Mouse (Mus musculus) liver, embryonic 13.5 days (tissue): Measurements from ENCODE around the gene Apopt1. TPM values are rescaled to one million over a fixed set of nuclear protein-coding genes. Genes with fewer than 3 reads are reported as not detected.

Experiments
- ATAC-seq: fragments of 200-750 bp; cut with Nextera tagmentation; 2 replicates; pipeline ENCODE4 v1.8.0; 2017; ENCODE audit warnings: low read depth, mild to moderate bottlenecking, moderate number of reproducible peaks, moderate library complexity
- DNase-seq: peaks from one replicate; pipeline ENCODE4 v3.0.0; 2022
- H3K27ac ChIP-seq: fragments of 300-500 bp; sonication (generic); 2 replicates; pipeline ENCODE4 v1.5.1; 2015; ENCODE audit warnings: moderate library complexity, mild to moderate bottlenecking, inconsistent platforms
- H3K27me3 ChIP-seq: fragments of 300-500 bp; sonication (generic); 2 replicates; pipeline ENCODE4 v1.6.1; 2015; ENCODE audit warnings: mild to moderate bottlenecking, inconsistent platforms
- H3K36me3 ChIP-seq: fragments of 300-500 bp; sonication (generic); 2 replicates; pipeline ENCODE4 v1.6.1; 2015; ENCODE audit warnings: mild to moderate bottlenecking, inconsistent platforms
- H3K4me1 ChIP-seq: fragments of 300-500 bp; sonication (generic); replicated peaks from 2 replicates; pipeline ENCODE4 v1.6.1; 2015; ENCODE audit warnings: inconsistent platforms
- H3K4me2 ChIP-seq: fragments of 300-500 bp; sonication (generic); 2 replicates; pipeline ENCODE4 v1.6.1; 2015; ENCODE audit warnings: inconsistent platforms, mild to moderate bottlenecking, moderate library complexity
- H3K4me3 ChIP-seq: fragments of 300-500 bp; sonication (generic); replicated peaks from 2 replicates; pipeline ENCODE4 v1.5.1; 2015; ENCODE audit warnings: mild to moderate bottlenecking, inconsistent platforms
- H3K9ac ChIP-seq: fragments of 300-500 bp; sonication (generic); 2 replicates; pipeline ENCODE4 v1.6.1; 2015; ENCODE audit warnings: mild to moderate bottlenecking, inconsistent platforms
- H3K9me3 ChIP-seq: fragments of 300-500 bp; sonication (generic); replicated peaks from 2 replicates; pipeline ENCODE4 v1.6.1; 2016; ENCODE audit warnings: inconsistent platforms
- WGBS: fragments of 180-500 bp; shearing (Covaris S2); methylation state at CpG from one replicate; pipeline ENCODE4 v1.1.7; 2015; ENCODE audit not compliant: insufficient replicate concordance; 5-methylcytosine and 5-hydroxymethylcytosine counted together
- polyA plus RNA-seq: library from polyadenylated mRNA; unstranded; fragments of >200 nt; fragmentation: Nextera tagmentation; extraction: Ambion mirVana; gene quantifications from 2 replicates; pipeline ENCODE4 v1.2.1, GENCODE M21; 2015

The Apopt1 gene
- polyA plus RNA-seq, 1 experiment from 2014 or later, result 28.8 TPM

DNA sequence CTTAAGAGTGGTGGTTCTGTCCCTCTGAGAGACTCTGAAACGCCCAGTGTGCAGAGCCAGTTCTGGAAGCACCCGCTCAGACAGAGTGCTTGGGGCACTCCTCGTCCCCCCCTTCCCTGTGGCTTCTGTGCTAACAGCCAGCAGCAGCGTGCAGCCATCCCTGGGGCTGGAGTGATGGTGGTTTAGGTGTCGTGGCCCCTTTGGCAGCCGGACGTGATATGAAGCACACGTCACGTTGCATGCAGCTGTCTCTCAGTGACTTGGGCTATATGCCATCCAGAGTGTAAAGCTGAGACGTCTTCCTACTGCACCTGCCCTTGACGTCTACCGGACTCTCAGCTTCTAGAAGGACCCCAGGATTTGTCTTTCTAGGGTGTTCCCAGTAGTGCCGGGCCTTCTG lies 85.4 kb downstream of the Apopt1 start:
- no peak overlapping the region for H3K4me2 ChIP-seq
- H3K4me3 ChIP-seq, result no peak overlapping the region
- H3K36me3 ChIP-seq, result peaks cover 77% of the 10 kb centered on the region
- DNase-seq (no peak), ATAC-seq (no peak)
- H3K9me3 ChIP-seq, result no peaks in the 10 kb centered on the region
- no peaks in the 10 kb centered on the region for H3K27me3 ChIP-seq
- H3K9ac ChIP-seq, result no peak overlapping the region
- WGBS, result 84% methylated on average over 13 of the region's 13 CpGs
- H3K4me1 ChIP-seq, result peaks cover 12% of the 10 kb centered on the region
- H3K27ac ChIP-seq, result no peak overlapping the region

DNA sequence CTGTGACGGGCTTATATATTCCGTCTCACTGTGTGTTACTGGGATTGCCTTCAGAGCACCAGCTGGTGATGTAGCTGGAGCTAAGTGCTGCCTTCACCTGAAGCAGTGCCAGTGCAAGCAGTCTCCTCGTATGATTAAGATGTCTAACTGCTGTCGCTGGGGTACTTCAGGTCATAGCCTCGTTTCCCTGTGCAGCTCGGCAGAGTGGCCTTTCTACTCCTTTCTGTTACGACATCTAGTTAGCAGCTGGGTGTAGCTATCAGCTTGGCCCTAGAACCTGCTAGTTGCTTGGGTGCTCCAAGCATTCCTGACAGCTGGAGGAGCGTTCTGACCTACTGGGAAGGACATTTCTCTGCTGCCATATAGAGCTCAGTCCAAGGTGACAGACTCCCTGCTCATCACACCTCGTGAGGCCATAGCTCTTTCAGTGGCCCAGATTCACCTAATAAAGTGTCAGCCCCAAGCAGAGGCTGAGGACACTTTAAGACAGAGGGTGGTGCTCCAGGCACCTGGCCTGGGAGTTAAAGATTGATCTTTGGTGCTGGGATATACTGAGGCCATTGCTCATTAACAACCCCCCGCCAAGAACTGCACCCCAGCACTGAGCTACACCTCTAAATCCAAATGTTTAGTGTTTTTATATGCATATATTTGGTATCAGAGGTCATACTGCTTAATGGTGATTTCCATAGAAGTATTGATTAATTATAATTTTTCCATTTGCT lies 87.6 kb downstream of the Apopt1 start:
- no peak for ATAC-seq
- Histone ChIP-seq H3K4me2 (no peak overlapping the region), H3K4me1 (no peaks in the 10 kb centered on the region), H3K9ac (no peak overlapping the region), H3K9me3 (no peaks in the 10 kb centered on the region), H3K36me3 (peaks cover 77% of the 10 kb centered on the region), H3K27ac (no peak overlapping the region), H3K4me3 (no peak overlapping the region), H3K27me3 (no peaks in the 10 kb centered on the region)
- WGBS, result 76% methylated on average over 10 of the region's 10 CpGs
- DNase-seq, result no peak

DNA sequence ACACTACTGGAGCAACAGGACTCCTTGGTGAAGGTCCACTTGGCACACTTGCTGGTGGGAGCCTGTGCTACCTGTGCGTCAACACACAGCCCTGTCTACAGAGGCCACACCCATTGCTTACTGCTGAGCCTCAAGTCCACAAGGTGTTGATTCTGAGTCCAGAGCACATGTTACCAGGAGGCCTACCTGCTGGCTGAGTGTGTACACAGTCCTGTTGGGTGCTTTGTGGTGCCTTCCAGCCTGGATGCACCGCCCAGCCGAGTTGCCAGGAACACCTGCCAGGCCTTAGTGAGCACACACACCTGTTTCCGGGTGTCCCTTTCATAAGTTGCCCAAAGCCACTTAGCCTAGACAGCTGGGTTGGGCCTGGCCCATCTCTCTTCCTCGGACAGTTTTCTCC lies 90.5 kb downstream of the Apopt1 start:
- no peaks in the 10 kb centered on the region for H3K9me3 ChIP-seq
- H3K36me3 ChIP-seq, result peaks cover 81% of the 10 kb centered on the region
- 78% methylated on average over 5 of the region's 5 CpGs for WGBS
- H3K4me3 ChIP-seq, result no peak overlapping the region
- DNase-seq, result no peak
- no peak overlapping the region for H3K4me2 ChIP-seq
- no peak overlapping the region for H3K27ac ChIP-seq
- no peaks in the 10 kb centered on the region for H3K27me3 ChIP-seq
- no peak overlapping the region for H3K9ac ChIP-seq
- ATAC-seq, result no peak
- H3K4me1 ChIP-seq, result peaks cover 6% of the 10 kb centered on the region; the same call in 1 of the 2 replicates

Other genes starting within 250 kb of the Apopt1 start
- gene Gm266, start 227.4 kb upstream of the Apopt1 start, polyA plus RNA-seq, result 0.76 and 1.0 TPM in 2 replicates
- 677 and 738 TPM in 2 replicates for gene Eif5, start 175.2 kb upstream of the Apopt1 start, polyA plus RNA-seq
- 13.9 and 14.6 TPM in 2 replicates for gene Mark3, start 138.7 kb upstream of the Apopt1 start, polyA plus RNA-seq
- gene Ckb, start 40.9 kb upstream of the Apopt1 start, polyA plus RNA-seq, result 42.2 and 45.1 TPM in 2 replicates
- gene Trmt61a, start 35.2 kb upstream of the Apopt1 start, polyA plus RNA-seq, result 13.2 and 14.7 TPM in 2 replicates
- 22.4 and 23.1 TPM in 2 replicates for gene Bag5, start within 50 bp of the Apopt1 start, polyA plus RNA-seq
- gene Klc1, start 45.6 kb downstream of the Apopt1 start, polyA plus RNA-seq, result 22.5 and 24.0 TPM in 2 replicates
- 3.9 and 5.1 TPM in 2 replicates for gene Xrcc3, start 100.6 kb downstream of the Apopt1 start, polyA plus RNA-seq
- 53.3 and 54.7 TPM in 2 replicates for gene Zfyve21, start 100.9 kb downstream of the Apopt1 start, polyA plus RNA-seq
- 3.4 and 4.0 TPM in 2 replicates for gene Ppp1r13b, start 194.8 kb downstream of the Apopt1 start, polyA plus RNA-seq